Mouse (Mus musculus) T-helper 17 cell (primary cell): ENCODE measurements at regions not wholly inside any gene's neighbourhood (a gene's known extent, or its start where the extent isn't known, plus 50 kb on each side); places are given as distances from the start of the nearest gene placed in this dataset.

Experiments
- in situ Hi-C, 2 experiments: fragments of 300-600 bp; cut with MboI, MseI; formaldehyde crosslinking; loops; 1 replicate in 1 of 2; 2 replicates in 1 of 2; pipeline ENCODE4 v1.15.1; 2025; ENCODE audit warnings: high pct_unique_total_duplicates in 2 of 2

DNA sequence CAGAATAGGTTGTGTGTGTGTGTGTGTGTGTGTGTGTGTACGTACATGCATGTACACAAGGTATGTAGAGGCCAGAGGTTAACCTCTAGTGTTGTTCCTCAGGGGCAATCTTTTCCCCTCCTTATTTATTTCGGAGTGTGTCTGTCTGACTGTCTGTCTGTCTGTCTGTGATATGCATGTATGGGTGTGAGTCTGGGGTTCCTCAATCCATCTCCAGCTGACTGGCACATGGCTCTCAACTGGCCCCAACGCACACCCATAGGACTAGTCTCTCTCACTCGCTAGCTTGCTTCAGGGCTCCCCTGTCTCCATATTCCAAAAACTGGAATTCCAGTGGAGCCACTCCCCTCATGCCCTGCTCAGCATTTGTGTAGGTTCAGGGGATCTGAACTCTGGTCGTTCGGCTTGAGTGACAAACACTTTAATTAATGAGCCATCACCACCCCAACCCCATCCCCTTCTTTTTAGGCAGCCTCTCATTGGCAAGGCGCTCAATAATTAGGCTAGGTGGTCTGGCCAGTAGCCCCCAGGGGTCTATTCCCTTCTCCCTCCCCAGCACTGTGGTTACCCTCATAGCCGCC, 200.7 kb upstream of the Klf3 start:
- in situ Hi-C loops = no loop called here

DNA sequence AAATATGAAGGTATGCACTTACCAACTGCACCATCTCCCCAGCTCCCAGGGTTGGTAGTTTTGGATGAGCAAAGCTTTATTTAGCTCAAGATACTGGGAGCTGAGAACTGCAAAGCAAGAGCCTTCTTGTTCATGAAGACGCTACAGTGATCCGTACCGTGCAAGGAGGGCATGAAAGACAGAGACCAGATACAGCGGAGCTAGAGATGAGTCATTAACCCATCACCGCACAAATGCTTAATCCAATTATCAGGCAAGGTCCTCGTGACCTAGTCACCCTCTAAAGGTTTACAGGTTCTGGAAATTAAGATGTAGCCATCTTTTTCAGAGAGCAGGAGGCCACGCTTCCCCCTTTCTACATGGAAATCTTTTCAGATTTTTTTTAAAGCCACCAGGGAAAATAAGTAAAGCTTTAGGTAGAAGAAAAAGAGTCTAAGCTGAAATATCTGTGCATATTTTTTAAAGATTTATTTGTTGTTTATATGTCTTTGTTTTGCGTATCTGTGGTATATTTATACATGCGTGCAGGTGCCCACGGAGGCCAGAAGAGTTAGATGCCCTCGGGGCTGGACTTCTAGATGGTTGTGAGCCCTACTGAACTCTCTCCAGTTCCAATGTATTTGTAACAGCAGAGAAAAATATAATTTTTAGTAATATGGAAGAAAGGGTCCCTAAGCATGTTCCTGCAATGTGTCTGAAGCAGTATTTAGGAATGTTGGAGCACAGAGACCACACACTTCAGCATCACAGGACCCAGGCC, 200.0 kb upstream of the Klf3 start:
- in situ Hi-C loops = no loop called here

DNA sequence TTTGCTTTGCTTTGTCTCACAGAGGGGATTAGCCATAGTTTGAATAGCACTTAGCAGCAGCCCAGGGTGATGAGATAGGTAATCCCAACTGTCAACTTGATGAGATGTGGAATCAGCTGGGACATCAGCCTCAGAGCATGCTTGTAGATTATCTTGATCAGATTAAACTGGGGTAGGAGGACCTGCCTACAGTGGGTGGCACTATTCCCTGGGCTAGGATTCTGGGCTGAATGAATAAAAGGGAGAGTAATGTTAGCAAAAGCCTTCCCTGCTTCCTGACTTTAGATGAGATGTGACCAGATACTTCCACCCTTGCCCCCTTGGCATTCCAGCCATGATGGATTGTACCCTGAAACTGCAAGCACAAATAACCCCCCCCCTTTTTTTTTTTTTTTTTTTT, 198.0 kb upstream of the Klf3 start:
- in situ Hi-C loops = no loop called here

DNA sequence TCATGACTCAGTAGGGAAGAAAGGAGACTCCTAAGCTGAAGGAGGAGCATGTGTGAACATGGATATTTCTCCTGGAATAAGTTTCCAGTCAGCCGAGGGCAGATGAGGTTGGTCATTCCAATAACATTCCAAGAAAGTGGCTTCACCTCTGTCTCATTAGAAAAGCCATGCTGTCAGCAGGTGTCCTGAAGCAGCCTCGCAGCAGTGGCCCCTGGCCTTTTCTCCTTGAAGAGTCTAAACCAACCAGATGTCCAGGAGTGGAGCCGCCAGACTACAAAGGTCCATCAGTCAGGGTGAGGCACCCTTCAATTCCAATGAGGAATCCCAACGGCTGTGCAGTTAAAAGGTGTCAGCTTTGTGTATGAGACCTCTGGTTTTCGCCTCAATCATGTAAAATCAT, 197.2 kb upstream of the Klf3 start:
- in situ Hi-C loops = no loop called here

DNA sequence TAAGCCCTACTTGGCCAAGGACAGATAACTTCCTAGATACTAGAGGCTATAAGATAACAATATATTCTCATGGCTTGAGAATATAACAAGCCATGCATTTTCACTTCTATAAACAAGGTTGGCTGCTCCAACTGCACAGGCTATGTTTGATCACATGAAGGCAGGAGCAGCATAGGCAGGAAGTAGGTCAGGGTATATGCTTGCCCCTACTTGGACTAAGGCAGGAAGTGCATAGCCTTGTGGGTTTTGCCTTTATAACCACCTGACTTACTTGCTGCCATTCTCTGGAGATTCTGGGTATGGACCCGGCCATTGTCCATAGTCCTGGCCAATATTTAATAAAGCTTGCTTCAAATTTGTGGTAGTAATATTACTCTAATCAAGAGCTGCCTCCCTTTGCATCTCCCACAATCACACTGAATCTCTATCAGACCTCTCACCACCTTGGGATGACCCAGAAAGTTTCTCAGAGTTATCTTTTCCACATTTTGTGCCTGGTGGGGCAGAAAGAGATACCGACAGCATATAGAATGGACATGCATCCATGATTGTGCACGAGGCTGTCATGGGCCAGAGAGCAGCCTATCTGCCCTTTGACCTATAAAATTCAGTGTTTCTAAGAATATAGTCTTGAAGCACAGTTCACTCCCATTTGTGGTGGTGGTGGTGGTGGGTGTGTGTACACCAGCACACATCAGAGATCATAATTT, 193.7 kb upstream of the Klf3 start:
- in situ Hi-C loops = no loop called here

DNA sequence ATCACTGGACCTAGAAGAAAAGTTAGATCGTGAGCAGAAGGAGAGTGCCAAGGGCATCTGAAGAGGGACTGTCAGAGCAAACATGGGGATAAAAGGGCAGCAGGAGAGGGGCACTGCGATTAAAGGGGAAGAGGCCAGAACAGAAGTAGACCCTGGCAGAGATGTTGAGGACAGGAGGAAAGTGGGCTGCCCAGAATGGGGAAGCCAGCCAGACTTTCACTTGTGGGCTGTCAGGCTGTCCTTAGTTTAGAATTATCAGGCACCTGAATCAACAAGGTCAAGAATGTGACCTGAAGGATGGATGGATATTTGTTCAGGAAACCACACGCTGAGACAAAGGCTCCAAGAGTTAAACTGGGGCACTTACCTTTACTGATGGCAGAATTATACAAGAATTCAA, 193.0 kb upstream of the Klf3 start:
- in situ Hi-C loops = no loop called here

DNA sequence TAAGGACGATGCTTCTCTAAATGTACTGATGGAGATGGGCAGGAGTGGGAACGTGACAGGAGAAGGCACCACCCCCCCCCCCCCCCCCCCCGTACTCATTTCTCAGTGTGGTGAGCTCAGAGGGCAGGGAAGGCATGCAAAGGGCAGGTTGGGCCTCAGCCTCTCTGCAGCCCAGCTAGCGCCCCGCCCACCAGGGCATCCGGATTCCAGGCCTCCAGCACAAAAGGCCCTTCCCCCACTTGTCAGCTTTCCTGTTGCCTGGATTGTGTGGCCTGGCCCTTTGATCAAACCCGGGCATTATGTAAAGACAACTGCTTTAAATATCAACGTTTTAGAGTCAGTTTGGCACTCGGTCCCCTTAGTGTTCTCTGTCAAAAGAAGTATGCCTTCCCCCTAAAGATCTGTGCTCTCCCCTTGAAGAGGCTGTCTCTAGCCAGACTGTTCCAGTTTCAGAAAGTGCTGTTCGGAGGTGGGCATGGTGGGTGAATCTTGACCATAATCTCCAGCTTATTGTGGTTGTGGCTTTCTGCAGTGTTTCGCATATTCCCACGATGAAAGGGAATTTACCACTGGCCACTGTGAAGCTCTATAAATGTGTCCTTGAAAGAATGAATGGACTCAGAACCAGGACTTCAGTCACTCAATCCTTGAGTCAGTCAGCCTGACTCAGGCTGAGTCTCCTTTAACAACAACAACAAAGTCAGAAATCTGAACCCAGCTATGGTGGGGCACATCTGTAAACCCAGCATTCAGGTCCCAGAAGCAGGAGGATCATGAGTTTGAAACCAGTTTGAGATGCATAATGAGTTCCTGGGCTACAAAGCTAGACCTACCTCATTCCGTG, 192.4 kb upstream of the Klf3 start:
- in situ Hi-C loops = no loop called here

DNA sequence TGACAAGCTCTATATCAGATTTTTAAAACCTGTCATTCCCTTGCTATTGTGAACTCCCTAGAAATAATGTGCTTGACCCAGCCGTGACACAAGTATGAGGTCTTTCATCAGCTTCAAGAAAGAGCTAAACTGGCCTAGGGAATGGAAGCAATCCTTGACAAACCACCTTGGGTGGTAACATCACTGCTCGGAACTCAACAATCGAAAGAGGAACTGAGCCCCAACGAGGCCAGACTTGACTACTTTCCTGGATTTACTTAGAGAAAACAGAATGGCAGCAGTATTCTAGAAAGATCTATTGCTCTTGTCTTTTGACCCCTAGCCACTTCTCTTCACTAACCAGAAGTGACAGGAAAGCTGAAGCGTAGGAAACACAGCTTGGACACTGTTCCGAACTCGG, 191.2 kb upstream of the Klf3 start:
- in situ Hi-C loops = no loop called here

DNA sequence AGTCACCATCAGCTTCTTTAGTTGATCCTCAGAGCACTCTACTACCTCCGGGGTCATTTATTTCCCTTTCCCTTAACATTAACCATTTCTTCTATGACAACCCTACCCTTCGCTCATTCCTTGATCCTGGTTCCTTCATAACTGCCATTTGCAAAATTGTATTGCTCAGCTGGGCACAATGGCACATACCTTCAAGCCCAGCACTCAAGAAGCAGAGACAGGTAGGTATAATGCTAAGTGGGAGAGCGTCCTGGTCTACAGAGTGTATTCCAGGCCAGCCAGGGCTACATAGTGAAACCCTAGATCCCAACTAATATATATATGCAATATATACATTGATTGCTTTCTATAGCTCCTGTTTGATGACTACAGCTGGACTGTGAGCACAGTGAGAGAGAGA, 189.5 kb upstream of the Klf3 start:
- in situ Hi-C loops = no loop called here

DNA sequence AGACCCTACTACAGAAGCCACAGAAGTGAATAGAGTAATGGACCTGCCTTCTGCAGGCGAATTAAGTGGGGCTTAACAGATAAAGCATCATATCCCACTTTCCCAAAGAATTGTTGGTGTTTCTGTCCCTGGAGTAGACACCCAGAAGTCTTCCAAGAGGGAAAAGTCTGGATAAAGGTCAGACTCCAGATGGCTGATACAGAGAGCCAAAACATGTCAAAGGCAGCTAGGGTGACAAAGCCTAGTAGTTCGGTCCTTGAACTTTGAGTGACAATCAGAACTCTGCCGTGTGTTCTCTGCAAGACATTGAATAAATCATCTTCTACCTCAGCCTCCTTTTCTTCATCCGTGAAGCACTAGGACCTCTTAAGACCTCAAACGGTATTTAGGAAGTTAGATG, 185.1 kb upstream of the Klf3 start:
- in situ Hi-C loops = no loop called here

DNA sequence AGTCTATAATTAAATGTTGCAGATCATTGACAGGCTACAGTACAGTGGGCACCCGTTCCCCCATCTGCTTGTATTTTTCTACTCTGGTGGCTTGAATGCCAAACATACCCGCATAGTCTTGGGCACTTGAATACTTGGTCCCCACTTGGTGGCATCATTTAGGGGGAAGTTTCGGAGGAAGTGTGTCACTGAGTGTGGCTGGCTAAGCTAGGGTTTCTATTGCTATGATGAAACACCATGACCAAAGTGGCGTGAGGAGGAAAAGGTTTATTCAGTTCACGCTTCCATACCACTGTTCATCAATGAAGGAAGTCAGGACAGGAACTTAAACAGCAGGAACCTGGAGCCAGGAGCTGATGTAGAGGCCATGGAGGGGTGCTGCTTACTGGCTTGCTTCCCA, 183.4 kb upstream of the Klf3 start:
- in situ Hi-C loops = loop anchor here in 1 of 2 experiments (5.0 kb wide), 1 partner anchor 43 kb away; no protein-coding TSS in a partner anchor

DNA sequence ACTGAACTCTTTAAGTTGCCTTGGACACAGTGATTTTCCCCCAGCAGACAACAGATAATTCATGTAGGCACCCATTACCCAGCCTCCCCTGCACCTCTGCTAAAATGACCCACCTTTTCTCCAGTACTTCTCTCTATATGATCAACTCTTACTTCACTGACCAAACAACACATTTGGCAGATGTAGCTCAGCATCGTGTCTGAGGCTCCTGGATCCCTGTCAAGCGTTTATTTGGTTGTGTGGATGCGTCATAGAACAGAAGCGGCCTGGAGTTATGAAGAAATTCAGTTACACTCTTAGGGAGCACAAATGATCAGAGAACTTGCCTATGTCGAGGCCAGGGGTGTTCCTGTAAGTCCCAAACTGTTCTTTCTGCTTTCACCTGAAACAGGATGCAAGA, 182.5 kb upstream of the Klf3 start:
- in situ Hi-C loops = loop anchor here in 1 of 2 experiments (5.0 kb wide), 1 partner anchor 42 kb away; no protein-coding TSS in a partner anchor

DNA sequence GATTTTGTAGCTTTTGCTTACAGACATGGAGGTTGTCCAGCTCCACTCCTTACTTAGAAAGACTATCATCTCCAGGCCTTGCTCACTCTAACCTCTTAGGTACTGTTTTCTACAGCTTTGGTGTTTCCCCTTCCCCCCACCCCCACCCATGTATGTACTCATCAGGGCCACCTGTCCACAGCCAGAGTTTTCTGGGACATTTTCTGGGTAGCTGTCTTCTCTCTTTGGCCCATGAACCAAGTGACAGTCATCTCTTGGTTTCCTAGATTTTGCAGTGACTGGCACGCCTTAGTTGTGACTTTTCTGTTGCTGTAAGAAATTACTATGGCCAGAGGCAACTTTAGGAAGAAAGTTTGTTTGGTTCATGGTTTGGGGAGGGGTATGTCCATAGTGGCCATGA, 181.8 kb upstream of the Klf3 start:
- in situ Hi-C loops = loop anchor here in 1 of 2 experiments (5.0 kb wide), 1 partner anchor 41 kb away; no protein-coding TSS in a partner anchor

DNA sequence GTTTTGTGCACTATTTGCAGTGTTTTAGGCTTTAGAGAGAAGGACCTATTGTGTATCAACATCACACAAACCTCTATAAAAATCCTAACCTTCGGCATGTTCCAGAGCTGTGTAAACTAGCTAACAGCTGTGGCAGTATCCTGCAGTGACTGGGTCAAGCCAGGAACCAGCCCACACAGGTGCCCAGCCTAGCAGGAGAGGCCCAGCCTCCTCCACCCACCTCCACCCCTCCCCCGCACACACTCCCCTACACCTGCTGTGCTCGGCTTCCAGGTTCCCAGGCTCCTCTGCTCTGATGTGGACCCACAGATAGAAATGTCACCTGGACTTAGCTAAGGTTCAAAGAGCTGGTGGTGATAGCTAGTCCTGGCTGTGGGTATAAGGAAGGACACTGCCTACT, 179.5 kb upstream of the Klf3 start:
- in situ Hi-C loops = loop anchor here in 1 of 2 experiments (5.0 kb wide), 1 partner anchor 39 kb away; no protein-coding TSS in a partner anchor

DNA sequence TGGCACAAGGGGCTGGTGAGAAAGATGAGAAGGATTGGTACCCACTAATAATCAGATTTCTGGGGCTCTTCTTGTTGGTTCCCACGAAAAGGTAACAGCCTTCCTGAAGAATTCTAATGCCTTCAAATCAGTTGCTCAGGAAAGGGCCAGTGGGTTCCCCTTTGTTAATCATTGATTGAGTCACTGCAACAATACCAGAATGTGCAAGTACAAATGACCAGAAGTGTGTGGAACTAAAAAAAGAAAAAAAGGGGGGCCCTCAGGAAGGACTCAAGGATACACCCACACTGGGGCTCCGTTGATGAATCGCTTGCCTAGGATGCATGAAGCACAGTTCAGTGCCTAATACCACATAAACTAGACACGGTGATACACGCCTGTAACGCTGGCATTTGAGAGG, 179.0 kb upstream of the Klf3 start:
- in situ Hi-C loops = loop anchor here in 1 of 2 experiments (5.0 kb wide), 1 partner anchor 38 kb away; no protein-coding TSS in a partner anchor

DNA sequence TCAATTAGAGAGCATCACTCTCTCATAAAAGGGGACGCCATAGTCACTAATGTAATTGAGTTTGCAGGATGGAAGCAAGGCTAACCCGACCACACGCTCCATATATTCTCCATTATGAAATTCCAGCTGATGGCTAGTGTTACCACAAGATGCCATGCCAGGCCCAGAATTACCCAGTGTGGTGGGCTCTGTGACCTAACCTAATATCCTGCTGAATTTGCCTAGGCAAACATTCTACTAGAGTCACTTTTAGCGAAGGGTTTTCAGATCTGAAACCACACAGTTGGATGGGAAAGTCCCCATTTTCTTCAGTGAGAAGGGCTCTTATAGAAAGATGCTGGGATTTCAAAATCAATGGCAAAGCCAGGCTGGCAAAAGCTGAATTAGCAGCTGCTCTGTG, 177.8 kb upstream of the Klf3 start:
- in situ Hi-C loops = no loop called here

DNA sequence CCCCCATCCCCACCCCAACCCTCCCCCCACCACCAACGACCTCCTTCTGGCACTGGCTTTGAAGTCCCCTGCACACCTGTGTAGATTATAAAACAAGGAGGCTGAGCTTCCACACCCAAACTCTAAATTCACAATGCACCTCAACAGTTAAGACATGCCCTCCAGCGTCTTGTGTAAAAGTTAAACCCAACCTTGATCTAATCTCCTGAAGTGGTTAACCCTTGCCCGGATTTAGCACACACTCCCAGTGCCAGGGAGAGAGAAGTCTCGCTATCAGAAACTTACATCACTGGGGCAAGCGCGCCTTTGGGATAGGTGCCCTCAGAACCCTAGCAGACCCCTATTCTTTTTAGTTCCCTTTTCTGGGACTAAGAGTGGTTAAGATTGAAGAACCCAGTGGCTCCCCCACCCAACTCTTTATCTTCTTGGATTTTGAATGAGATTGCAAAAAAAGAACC, 177.3 kb upstream of the Klf3 start:
- in situ Hi-C loops = no loop called here

DNA sequence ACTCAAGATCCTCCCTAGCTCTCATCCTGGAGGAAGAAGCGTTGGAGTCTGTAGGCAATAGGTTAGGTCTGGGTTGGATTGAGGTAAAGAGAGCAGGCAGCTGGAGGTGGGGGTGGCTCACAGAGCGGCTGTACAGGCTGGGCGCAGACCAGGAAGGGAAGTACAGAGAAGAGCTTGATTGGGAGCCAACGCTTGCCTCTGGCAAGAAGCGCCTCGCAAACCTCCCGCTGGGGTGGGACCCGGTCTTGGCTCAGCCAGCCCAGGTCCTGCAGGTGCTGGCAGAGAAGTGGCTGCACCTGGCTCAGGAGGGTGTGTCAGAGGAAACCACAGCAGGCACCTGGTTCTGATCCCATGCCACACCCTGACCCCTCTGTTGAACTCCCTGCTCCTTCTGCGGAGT, 176.8 kb upstream of the Klf3 start:
- in situ Hi-C loops = no loop called here

DNA sequence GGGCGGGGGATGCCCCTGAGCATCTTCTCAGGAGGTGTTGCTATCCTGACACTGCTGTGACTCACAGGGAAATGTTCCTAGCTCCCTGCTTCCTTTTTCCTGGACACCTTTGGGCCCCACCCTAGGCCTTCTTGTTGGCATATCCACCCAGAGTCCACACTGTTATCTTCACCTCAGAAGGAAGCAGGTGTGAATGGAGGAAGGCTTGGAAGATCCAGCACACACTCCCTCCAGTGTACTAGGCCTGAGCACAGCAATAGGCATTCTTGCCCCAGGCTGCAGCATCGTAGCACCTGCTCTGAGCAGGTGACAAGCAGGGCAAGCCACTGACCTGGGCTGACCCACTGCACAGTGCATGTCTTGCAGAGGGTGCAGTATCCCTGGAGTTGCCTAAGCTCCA, 172.6 kb upstream of the Klf3 start:
- in situ Hi-C loops = no loop called here

DNA sequence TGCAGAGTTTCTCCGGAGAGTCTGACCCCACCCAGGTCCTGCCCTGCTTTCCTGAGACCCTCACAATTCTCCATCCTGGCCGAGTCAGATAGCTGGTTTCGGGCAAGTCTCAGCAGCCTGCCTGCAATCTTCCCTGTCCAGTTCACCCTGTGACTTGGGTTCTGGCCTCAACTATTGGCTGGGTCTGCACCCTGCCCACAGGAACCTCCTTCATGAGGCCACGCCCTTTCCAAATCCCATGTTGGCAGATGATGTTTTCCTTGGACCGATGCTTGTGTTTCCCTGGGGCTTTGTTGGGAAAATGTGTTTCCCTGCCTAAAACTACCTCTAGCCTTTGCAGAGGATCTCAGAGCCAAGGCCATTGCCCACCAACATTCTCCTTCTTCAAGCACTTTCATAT, 171.0 kb upstream of the Klf3 start:
- in situ Hi-C loops = no loop called here

DNA sequence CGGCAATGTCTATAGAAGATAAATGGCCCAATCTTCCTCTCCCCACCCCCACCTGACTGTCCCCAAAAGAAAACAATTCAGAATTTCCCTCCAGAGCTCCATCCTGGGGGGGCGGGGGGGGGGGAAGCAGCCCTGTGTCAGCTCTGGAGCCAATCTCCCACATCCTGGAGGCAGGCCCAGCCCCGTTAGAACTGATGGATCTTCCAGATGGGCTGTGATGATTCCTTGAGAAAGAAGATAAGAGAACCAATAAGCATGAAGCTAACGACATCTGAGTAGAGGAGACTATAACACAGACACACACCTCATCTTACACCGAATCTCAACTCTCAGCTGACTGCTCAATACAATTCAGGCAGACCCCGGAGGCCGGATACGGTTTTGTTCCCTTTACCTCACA, 169.2 kb upstream of the Klf3 start:
- in situ Hi-C loops = no loop called here

DNA sequence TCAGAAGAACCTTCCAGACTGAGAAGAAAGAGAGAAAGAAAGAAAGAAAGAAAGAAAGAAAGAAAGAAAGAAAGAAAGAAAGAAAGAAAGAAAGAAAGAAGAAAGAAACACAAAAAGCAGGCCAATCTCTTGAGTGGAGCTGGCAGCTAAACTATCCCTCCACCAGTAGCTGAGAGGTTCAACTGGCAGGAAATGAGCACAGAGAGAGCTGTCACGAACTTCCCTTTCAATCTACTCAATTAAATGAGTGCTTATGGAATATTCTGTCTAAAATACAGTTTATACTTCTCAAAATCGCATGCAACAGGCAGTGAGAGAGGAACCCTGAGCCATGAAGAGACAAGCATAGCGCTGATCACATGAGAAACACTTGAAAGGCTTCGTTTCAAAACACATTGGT, 168.5 kb upstream of the Klf3 start:
- in situ Hi-C loops = no loop called here
